7 mouse cellular contexts compared by ENCODE assay signal in the genomic region with DNA sequence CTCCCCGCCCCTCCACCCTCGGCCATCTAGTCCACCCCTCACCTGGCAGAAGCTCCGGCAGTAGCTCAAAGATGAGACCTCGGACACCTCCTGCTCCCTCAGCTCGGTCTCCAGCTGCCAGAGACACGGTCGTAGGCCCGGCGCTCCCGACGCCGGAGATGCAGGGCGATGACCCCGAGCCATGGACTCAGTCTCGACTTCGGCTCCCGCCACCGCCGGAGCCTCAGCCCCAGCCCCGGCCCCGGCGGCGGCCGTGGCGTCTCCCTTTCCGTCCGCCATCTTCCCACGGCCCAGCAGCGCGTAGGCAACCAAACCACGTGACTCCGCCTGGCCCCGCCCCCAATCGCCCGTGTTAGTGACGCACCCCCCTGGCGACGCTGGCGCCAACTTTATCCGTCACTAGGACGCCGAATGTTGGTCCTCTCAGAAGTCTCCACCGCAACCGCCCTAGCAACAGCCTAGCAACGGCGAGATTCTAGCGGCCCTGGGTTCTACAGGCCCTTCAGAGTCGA. TPM values are rescaled to one million over a fixed set of nuclear protein-coding genes. Genes with fewer than 3 reads are reported as not detected.
A peak's percentile ranks its signal among the peaks of the same experiment; 100 is the strongest.
DNase-seq lines count a peak whose midpoint lies in the region; ATAC-seq lines count a peak whose summit lies in the region.

A gene (minus strand): TSS at position 292 of the 512 bp plus-strand sequence.

- H3K4me2 ChIP-seq in embryonic facial prominence, embryonic 11.5 days (ENCODE audit: low read depth, low read length): peak within 1 kb of the TSS; percentile 53
- peak within 1 kb of the TSS; percentile 79 for H3K4me2 ChIP-seq in midbrain, embryonic 13.5 days (replicated peaks)

- H3K27me3 ChIP-seq in embryonic facial prominence, embryonic 11.5 days (ENCODE audit: control insufficient read depth, insufficient read depth, low read length): no peaks in the 10 kb centered on the region
- H3K27me3 ChIP-seq in limb, embryonic 10.5 days (ENCODE audit: low read depth, poor library complexity, severe bottlenecking): no peaks in the 10 kb centered on the region
- H3K27me3 ChIP-seq in midbrain, embryonic 13.5 days: peaks cover 7% of the 10 kb centered on the region; the same call in 1 of the 2 replicates

- peak within 1 kb of the TSS; percentile 91 for H3K4me3 ChIP-seq in embryonic facial prominence, embryonic 11.5 days (ENCODE audit: low read depth, low read length)
- peak within 1 kb of the TSS; percentile 95 for H3K4me3 ChIP-seq in limb, embryonic 10.5 days
- H3K4me3 ChIP-seq in midbrain, embryonic 13.5 days (replicated peaks): peak within 1 kb of the TSS; percentile 93

- under 1% methylated on average over 46 of the region's 48 CpGs for WGBS in embryonic facial prominence, embryonic 11.5 days
- under 1% methylated on average over 48 of the region's 48 CpGs for WGBS in limb, embryonic 10.5 days
- 0% methylated on average over 48 of the region's 48 CpGs for WGBS in midbrain, embryonic 13.5 days

- H3K36me3 ChIP-seq in embryonic facial prominence, embryonic 11.5 days (replicated peaks; ENCODE audit: control insufficient read depth, insufficient read depth, low read depth, low read length): no peaks in the 10 kb centered on the region
- 0 out of 2 replicates have a peak, but pooled peaks cover 3% of the 10 kb centered on the region for H3K36me3 ChIP-seq in limb, embryonic 10.5 days
- H3K36me3 ChIP-seq in midbrain, embryonic 13.5 days: no peaks in the 10 kb centered on the region

- H3K9me3 ChIP-seq in embryonic facial prominence, embryonic 11.5 days (replicated peaks; ENCODE audit: control insufficient read depth, low read length): no peaks in the 10 kb centered on the region
- H3K9me3 ChIP-seq in limb, embryonic 10.5 days (replicated peaks): no peaks in the 10 kb centered on the region
- no peaks in the 10 kb centered on the region for H3K9me3 ChIP-seq in midbrain, embryonic 13.5 days

- H3K4me1 ChIP-seq in embryonic facial prominence, embryonic 11.5 days (ENCODE audit: control insufficient read depth, insufficient read depth, low read length): no peaks in the 10 kb centered on the region
- peaks cover 18% of the 10 kb centered on the region for H3K4me1 ChIP-seq in limb, embryonic 10.5 days
- H3K4me1 ChIP-seq in midbrain, embryonic 13.5 days (replicated peaks): peaks cover 24% of the 10 kb centered on the region

- peak; percentile 99 for DNase-seq in adrenal gland, postnatal 14 days
- peak; percentile 98 for DNase-seq in embryonic facial prominence, embryonic 11.5 days (ENCODE audit: low spot score)
- peak; percentile 97 for DNase-seq in kidney, adult 11 months
- DNase-seq in limb, embryonic 10.5 days (ENCODE audit: low spot score): peak; percentile 98
- peak; percentile 98 for DNase-seq in spleen, adult 12 weeks (ENCODE audit: low spot score)

- peak; percentile 95 for ATAC-seq in embryonic facial prominence, embryonic 11.5 days (replicated peaks; ENCODE audit: insufficient number of reproducible peaks, low FRiP score, low TSS enrichment, low read depth)
- peak; percentile 95 for ATAC-seq in granulocyte monocyte progenitor cell, adult 5-6 weeks (replicated peaks; ENCODE audit: poor library complexity, severe bottlenecking)
- ATAC-seq in midbrain, embryonic 13.5 days: peak; percentile 97

- peak within 1 kb of the TSS; percentile 98 for H3K9ac ChIP-seq in embryonic facial prominence, embryonic 11.5 days (replicated peaks; ENCODE audit: low read length)
- H3K9ac ChIP-seq in midbrain, embryonic 13.5 days (replicated peaks): peak within 1 kb of the TSS; percentile 97

- H3K27ac ChIP-seq in embryonic facial prominence, embryonic 11.5 days (replicated peaks; ENCODE audit: low read depth, low read length): peak within 1 kb of the TSS; percentile 76
- peak within 1 kb of the TSS; percentile 98 for H3K27ac ChIP-seq in limb, embryonic 10.5 days
- peak within 1 kb of the TSS; percentile 95 for H3K27ac ChIP-seq in midbrain, embryonic 13.5 days

RNA-seq across cellular contexts. Expression of the gene that starts here (rescaled TPM):
- total RNA-seq in adrenal gland, postnatal 14 days (2021): 16.5 TPM in 2 replicates
- 22.9 and 24.8 TPM in 2 replicates for polyA plus RNA-seq in embryonic facial prominence, embryonic 11.5 days (2014; fragmentation: Nextera tagmentation; extraction: Ambion mirVana)
- total RNA-seq in granulocyte monocyte progenitor cell, adult 5-6 weeks (2014; fragmentation: Nextera tagmentation): 9.4 and 11.3 TPM in 2 replicates
- 23.1 and 23.7 TPM in 2 replicates for total RNA-seq in granulocyte monocyte progenitor cell, adult 5-6 weeks (2017)
- 24.8 and 29.3 TPM in 2 replicates for polyA plus RNA-seq in limb, embryonic 10.5 days (2016; fragmentation: Nextera tagmentation; extraction: Ambion mirVana)
- polyA plus RNA-seq in midbrain, embryonic 13.5 days (2015; fragmentation: Nextera tagmentation; extraction: Ambion mirVana): 33.4 and 35.6 TPM in 2 replicates

Comparison
In these comparisons a context has a peak if more than half of its experiments do, and no peak if none do; other contexts are left out.
1. Peak in every context shown above with its lines: DNase-seq, ATAC-seq, H3K4me3 ChIP-seq and H3K27ac ChIP-seq.